Mouse (Mus musculus) ES-Bruce4 (cell line): ENCODE measurements around the gene Tmeff1. TPM values are rescaled to one million over a fixed set of nuclear protein-coding genes. Genes with fewer than 3 reads are reported as not detected.
A peak's percentile ranks its signal among the peaks of the same experiment; 100 is the strongest.

ENCODE experiments used
- H3K27ac ChIP-seq: 2 replicates; pipeline ENCODE4 v1.5.1; 2012; ENCODE audit warnings: low read length, inconsistent platforms; ENCODE audit not compliant: insufficient read depth
- H3K27me3 ChIP-seq: 2 replicates; pipeline ENCODE4 v1.6.1; 2012; ENCODE audit warnings: mild to moderate bottlenecking, low read length, inconsistent platforms; ENCODE audit not compliant: control insufficient read depth, poor library complexity, insufficient read depth, severe bottlenecking
- H3K36me3 ChIP-seq: 2 replicates; pipeline ENCODE4 v1.6.1; 2012; ENCODE audit warnings: inconsistent platforms, mild to moderate bottlenecking, low read length, moderate library complexity; ENCODE audit not compliant: control insufficient read depth, poor library complexity, insufficient read depth, severe bottlenecking
- H3K4me1 ChIP-seq: one replicate; pipeline ENCODE4 v1.8.1; 2011; ENCODE audit warnings: low read length; ENCODE audit not compliant: control insufficient read depth, insufficient read depth
- H3K4me3 ChIP-seq: 2 replicates; pipeline ENCODE4 v1.5.1; 2011; ENCODE audit warnings: low read depth, mild to moderate bottlenecking, low read length
- H3K9ac ChIP-seq: 2 replicates; pipeline ENCODE4 v1.6.1; 2012; ENCODE audit warnings: low read depth, mild to moderate bottlenecking, inconsistent platforms; ENCODE audit not compliant: poor library complexity, severe bottlenecking
- H3K9me3 ChIP-seq: replicated peaks from 2 replicates; pipeline ENCODE4 v1.6.1; 2012; ENCODE audit warnings: mild to moderate bottlenecking, low read length, inconsistent platforms; ENCODE audit not compliant: control insufficient read depth, poor library complexity, insufficient read depth, severe bottlenecking
- CTCF ChIP-seq: IDR thresholded peaks from one replicate; pipeline ENCODE4 v1.8.1; 2011; ENCODE audit warnings: low read depth, low read length
- EP300 ChIP-seq: IDR thresholded peaks from 2 replicates; pipeline ENCODE4 v1.6.1; 2011; ENCODE audit warnings: low read depth, low read length; ENCODE audit not compliant: insufficient read depth
- POLR2A ChIP-seq: IDR thresholded peaks from one replicate; pipeline ENCODE4 v1.8.1; 2011; ENCODE audit warnings: low read length; ENCODE audit not compliant: insufficient read depth
- polyA plus RNA-seq: library from polyadenylated mRNA; stranded (reverse); fragments of >200 nt; gene quantifications from 2 replicates; pipeline ENCODE4 v1.2.4, GENCODE M21; 2011; ENCODE audit warnings: low read depth; ENCODE audit not compliant: missing spikeins, insufficient read depth, insufficient read length

The Tmeff1 gene
- polyA plus RNA-seq, 1 experiment = 167 TPM

- H3K27me3 ChIP-seq = no peaks in the 10 kb centered on the region
- H3K4me1 ChIP-seq = peaks cover 3% of the 10 kb centered on the region
- no peak overlapping the region for H3K4me3 ChIP-seq
- H3K27ac ChIP-seq = no peak overlapping the region
- no peak for TF ChIP-seq CTCF
- TF ChIP-seq EP300 = no peak
- TF ChIP-seq POLR2A = no peak
- no peak overlapping the region for H3K9ac ChIP-seq
- no peaks in the 10 kb centered on the region for H3K36me3 ChIP-seq
- H3K9me3 ChIP-seq = no peaks in the 10 kb centered on the region; the same call in 1 of the 2 replicates
Measured at GRCm38 (mm10) chr4:48577831-48578230, 7.1 kb upstream of the Tmeff1 start.

DNA sequence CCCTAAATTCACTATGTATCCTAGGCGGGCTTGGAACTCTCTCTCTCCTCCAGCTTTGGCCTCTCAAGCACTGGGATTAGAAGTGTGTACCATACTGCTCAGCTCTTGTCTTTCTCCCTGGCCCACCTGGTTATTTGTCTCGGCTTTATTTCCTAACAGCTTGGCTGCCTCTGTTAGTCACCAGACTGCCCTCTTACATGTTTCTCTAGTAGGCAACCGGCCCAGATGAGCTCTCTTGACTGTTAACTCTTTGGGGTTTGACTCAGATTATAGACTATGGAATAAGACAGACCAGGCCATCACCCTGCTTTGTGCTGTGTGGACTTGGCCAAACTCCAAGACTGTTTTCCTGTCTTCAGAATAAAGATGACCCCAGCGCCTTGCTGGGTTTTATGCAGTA is 6.6 kb upstream of the Tmeff1 start:
- peaks cover 3% of the 10 kb centered on the region for H3K4me1 ChIP-seq
- H3K4me3 ChIP-seq = no peak overlapping the region
- H3K27me3 ChIP-seq = no peaks in the 10 kb centered on the region
- no peak for TF ChIP-seq EP300
- TF ChIP-seq POLR2A = no peak
- TF ChIP-seq CTCF = no peak
- H3K9ac ChIP-seq = no peak overlapping the region
- no peaks in the 10 kb centered on the region for H3K36me3 ChIP-seq
- H3K27ac ChIP-seq = no peak overlapping the region
- no peaks in the 10 kb centered on the region; the same call in 1 of the 2 replicates for H3K9me3 ChIP-seq

DNA sequence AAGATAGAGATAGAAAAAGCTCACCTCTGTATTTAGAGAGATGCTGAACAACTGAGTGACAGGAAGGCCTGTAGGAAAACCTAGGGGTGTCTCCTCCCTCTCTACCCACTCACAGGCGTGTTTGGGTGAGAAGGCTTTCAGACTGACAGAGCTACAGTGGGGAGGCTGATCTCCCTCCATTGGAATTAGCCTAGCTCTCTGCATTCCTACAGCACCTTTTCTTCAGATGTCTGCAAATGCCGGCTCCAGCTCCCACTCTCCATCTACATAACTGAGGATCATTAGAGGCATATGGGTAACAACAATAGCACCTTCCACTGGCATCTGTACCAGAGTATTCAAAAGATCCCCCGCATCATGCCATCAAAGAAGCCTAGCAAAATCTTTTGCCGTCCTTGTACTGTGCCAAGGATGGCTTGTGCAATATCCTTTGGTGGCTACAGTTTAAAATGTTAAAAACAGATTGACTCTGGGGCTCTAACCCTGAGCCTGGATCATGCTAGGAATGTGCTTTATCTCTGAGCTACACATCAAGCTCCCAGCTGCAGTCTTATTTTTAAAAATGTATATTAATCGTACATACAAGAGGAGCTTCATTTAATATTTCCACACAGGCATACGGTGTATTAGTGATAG is 5.4 kb upstream of the Tmeff1 start:
- H3K36me3 ChIP-seq = no peaks in the 10 kb centered on the region
- H3K4me1 ChIP-seq = peaks cover 3% of the 10 kb centered on the region
- 0 out of 2 replicates have a peak overlapping the region, but pooled peaks have one; percentile 37 for H3K9ac ChIP-seq
- peak overlapping the region; percentile 58 for H3K27ac ChIP-seq
- TF ChIP-seq EP300 = no peak
- TF ChIP-seq CTCF = no peak
- TF ChIP-seq POLR2A = no peak
- no peaks in the 10 kb centered on the region for H3K27me3 ChIP-seq
- no peaks in the 10 kb centered on the region; the same call in 1 of the 2 replicates for H3K9me3 ChIP-seq
- H3K4me3 ChIP-seq = no peak overlapping the region

GRCm38 (mm10) chr4:48581201-48581600 is 3.8 kb upstream of the Tmeff1 start:
- TF ChIP-seq CTCF (no peak), EP300 (no peak), POLR2A (no peak)
- H3K4me3 ChIP-seq = no peak overlapping the region
- no peak overlapping the region for H3K9ac ChIP-seq
- no peaks in the 10 kb centered on the region for H3K36me3 ChIP-seq
- no peaks in the 10 kb centered on the region for H3K27me3 ChIP-seq
- H3K27ac ChIP-seq = no peak overlapping the region
- peaks cover 3% of the 10 kb centered on the region for H3K4me1 ChIP-seq
- no peaks in the 10 kb centered on the region; the same call in 1 of the 2 replicates for H3K9me3 ChIP-seq

GRCm38 (mm10) chr4:48581993-48582392 is 3.0 kb upstream of the Tmeff1 start:
- no peak overlapping the region for H3K27ac ChIP-seq
- H3K4me3 ChIP-seq = no peak overlapping the region
- H3K9ac ChIP-seq = no peak overlapping the region
- no peaks in the 10 kb centered on the region for H3K36me3 ChIP-seq
- TF ChIP-seq CTCF (no peak), EP300 (no peak), POLR2A (no peak)
- peaks cover 3% of the 10 kb centered on the region for H3K4me1 ChIP-seq
- H3K9me3 ChIP-seq = no peaks in the 10 kb centered on the region; the same call in 1 of the 2 replicates
- no peaks in the 10 kb centered on the region for H3K27me3 ChIP-seq

DNA sequence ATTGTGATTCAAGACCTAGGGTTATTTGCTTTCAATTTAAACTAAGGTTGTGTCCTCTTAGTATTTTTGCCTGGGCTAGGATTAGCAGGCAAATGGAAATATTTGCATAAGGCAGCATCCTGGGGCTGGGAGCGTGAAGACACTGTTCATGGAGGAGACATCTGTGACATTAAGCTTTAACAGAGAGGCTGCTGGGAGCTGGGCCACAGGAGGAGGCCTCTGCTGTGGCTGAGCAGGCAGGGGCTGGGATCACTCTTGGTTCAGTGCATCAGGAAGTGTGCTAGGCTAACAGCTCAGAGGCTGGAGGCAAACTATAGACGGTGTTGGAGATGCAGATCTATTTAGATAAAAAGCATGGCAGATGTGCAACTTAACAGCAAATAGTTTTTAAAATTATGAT is 2.0 kb upstream of the Tmeff1 start:
- TF ChIP-seq EP300 (no peak), CTCF (no peak), POLR2A (no peak)
- Histone ChIP-seq H3K4me1 (peaks cover 3% of the 10 kb centered on the region), H3K36me3 (0 out of 2 replicates have a peak, but pooled peaks cover 2% of the 10 kb centered on the region)

More for the DNA sequence above, 2.0 kb upstream of the Tmeff1 start:
- Histone ChIP-seq H3K9me3 (no peaks in the 10 kb centered on the region), H3K27ac (no peak overlapping the region), H3K4me3 (no peak overlapping the region), H3K27me3 (no peaks in the 10 kb centered on the region), H3K9ac (no peak overlapping the region)
